Mouse (Mus musculus): ENCODE data around the gene Phgr1.
A peak's percentile ranks its signal among the peaks of the same experiment; 100 is the strongest.

The Phgr1 gene

DNA sequence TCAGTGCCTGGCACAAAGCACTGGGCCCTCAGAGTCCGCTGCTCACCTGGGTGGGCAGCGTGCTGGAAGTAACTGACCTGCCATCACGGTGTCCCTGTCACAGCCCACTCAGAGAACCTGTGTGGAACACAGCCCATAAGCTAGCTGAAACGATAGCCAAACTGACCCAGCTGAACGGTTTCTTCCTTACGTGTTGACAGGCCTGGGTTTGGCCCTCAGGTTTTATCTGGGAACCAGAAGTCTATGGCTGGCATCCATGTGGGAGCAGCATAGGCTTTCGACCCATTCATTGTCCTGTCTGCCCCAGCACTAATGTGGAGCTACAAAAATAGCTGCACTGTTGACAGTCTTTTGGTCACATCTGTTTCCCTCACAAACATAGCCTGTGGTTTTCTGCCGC lies 22.1 kb upstream of the Phgr1 start:
- no peak for DNase-seq (ENCODE audit: extremely low spot score)

DNA sequence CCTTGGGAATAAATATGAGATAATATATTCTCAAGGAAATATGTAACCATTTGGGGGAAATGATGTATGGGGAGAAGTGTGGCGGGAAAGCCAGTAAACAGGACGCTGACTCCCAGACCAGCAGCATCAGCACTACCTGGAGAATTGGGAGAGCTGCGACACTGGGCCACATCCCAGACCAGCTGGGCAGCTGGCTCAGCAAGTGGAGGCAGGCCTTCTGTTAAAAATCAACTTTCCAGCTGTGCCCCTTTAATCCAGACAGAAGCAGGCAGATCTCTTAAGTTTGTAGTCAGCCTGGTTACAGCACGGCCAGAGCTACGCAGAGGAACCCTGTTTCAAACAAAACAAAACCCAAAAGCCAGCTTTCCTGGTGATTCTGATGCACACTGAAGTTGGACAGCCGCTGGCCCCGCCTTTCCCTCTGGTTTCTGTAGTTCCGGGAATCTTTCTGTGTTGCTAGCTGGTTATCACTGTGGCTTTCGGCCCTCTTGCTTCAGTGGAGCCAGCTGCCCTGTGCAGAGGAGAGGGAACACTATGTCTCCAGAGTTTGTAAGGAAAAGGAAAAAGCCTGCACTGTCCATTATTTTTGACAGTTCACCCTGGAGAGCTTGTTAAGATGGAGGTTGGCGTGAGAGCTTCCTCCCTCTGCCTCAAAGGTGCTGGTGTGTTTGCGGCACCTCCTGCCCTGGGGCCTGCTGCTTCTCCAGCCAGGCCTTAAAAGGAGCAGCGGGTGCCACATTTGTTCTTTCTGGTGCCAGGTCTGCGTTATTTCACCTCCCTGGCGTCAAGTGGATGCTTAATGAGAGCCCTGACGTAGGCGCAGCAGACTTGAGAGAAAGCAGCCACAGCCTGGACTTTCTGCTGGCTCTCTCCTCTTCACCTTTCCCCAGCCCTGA lies 20.4 kb upstream of the Phgr1 start:
- no peak for DNase-seq (ENCODE audit: extremely low spot score)

DNA sequence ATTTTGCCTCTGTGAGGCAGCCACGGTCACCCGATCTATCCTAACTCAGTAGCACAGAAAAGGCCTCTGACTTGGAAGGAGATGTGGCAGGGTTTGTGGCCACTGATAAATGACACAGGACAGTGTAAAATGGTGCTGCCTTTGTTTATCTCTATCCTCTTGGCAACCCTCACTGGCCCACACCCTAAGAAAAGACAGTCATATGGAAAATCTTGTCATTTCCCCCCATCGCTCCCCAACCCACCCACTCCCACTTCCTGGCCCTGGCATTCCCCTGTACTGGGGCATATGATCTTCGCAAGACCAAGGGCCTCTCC lies 19.8 kb upstream of the Phgr1 start:
- no peak for DNase-seq (ENCODE audit: extremely low spot score)

DNA sequence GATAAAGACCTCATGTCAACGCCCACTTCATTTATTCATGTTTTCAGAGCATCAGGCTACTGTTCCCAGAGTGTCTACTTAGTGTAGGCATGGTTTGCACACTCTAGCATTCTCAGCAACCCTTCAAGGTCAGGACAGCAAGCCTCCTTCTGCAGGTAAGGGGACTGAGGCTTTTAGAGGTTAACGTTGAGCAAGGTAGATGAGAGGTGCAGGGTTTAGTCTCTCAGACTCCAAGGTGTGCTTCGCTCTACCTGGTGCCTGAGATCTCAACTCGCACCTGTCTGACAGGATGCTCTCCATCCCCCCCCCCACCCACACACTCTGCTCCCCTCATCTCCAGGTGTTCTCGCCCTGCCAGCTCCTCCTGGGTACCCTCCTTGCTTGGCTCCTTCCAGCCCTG lies 18.4 kb upstream of the Phgr1 start:
- no peak for DNase-seq (ENCODE audit: extremely low spot score)

DNA sequence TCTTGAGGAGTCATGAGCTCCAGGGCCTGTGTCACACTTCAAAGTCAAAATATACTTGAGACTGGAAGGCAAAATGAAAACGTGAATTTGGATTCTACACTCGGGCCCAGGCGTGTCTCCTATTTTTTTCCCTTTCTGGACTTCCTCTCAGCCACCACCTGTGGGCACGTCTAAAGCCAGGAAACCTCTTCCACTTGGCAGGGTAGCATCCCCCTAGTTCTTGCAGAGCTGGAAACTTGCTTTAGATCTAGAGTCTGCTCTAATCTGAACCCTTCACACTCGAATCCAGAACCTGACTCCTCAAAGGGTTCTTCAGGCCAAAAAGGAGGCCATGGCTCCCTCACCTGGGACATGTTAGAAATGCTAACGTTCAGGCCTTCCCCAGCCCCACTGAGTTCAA lies 17.2 kb upstream of the Phgr1 start:
- DNase-seq (ENCODE audit: extremely low spot score) = no peak

DNA sequence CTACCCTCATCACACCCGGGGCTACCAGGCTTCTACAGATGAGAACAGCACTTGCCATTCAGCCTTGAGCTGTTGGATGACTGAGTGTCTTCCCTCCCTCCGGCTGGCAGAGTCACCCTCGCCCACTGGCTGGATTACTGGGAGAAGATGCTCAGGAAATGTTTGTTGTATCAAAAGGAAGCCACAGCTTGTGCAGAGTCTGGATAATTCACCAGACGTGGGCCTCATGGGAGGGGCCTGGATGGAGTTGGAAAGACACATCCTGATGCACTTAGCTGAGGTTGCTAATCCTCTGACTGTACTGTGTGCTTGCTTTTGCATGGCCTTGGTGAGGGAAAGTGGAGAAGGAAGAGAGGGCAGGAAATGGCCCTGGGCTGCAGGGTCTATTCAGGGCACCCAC lies 16.5 kb upstream of the Phgr1 start:
- DNase-seq (ENCODE audit: extremely low spot score) = no peak

DNA sequence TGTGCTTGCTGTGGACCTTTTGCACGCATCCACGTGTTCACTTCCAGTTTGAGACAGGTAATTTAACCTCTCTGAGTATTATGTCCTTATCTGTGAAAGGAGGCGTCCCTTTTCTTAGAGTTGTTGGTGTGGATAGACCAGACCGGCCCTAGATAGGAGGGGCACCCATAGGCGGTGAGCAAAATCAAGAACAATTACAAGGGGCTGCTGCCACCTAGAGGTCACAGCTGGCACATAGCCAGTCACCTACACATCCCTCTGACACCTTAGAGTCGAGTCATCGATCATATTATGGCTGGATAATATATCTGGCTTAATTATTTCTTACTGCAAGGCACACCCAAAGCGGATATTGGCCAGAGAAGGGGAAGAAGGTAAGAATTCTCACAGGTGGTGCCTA lies 12.7 kb upstream of the Phgr1 start:
- peak; percentile 61 for DNase-seq (ENCODE audit: extremely low spot score)

DNA sequence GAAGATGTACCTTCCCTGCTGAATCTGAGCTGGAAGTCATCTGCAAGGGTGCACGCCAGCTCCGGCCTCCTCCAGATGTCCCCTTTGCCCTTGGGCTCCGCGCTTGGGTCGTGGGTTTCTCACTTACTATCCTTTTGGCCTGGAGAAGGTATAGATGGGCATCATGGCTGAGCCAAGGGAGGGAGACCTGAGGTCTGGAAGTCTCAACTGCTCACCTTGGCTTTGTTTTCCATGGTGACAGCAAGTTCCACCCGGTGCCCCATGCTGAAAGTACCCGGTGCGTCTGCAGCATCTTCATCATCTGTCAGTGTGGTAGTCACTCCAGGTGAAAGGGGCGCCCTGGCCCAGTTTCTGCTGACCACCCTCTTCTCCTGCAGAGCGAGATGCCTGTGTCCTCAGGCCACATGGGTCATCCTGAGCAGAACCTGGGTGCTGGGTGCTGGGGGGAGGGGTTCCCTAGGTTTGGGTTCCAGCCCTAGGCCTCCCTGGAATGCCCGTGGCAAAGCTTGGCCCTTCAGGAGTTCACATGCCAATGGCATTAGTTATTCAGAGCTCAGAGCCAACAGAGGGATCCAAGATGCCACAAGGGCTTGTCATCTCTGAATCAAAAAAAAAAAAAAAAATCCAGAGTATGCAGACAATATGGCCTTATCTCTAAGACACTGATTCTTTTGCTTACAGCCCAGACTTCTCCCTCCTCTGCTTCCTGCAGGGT lies 12.1 kb upstream of the Phgr1 start:
- DNase-seq (ENCODE audit: extremely low spot score) = no peak

DNA sequence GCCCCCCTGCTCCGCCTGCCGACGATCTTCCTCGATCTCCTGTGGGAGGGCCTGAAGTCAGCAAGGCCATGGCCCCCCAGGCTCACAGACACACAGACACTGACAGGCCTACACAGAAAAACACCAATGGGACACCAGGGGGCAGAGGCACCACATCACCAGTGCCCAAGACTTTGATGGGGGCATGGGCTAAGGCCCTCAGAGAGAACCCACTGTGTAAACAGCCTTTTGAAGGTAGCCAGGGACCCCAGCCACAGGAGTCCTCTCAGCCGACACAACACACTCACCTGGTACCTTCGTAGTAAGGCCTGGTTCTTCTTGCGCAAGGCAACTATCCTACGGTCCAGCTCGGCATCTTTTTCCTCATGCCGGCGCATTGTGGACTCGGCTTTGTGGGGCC lies 11.2 kb upstream of the Phgr1 start:
- DNase-seq (ENCODE audit: extremely low spot score) = no peak

DNA sequence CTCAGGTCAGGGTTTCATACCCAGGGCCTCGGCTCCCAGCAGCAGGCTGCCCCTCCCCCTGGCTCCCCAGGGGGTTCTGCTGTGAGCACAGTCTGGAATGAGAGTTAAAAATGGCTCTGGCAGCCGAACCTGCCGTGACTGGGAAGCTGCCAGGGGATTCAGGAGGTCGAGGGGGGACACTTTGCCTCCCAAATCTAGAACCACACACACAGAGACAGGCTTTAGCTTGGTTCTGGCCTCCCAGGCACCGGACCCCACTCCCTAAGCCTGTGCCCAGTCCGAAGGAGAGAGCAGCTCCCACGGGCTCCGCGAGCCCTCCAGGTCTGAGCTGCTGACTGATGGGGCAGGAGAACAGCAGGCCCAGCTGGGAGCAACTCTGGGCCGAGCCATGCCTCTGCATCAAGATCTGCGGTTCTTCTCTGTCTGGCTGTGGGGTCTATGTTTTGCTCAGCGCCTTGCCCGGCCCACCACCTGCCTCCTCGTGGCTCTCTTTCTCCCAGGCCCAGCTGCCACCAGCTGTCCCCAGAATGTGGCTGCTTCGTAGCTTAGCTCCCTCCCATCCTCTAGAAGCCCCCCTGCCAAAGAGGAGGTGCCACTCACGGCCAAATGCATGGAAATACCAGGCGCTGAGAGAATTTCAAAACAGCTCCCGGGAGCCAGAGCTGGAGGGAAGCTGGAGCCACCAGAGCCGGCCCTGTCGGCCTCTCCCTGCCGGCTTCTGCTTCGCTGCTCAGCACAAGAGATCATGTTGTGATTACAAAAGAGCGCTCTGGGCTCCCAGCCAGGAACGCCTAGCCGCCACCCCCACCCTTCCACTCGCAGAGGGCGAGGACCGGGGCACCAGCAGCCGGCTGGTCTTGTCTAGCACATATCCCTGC lies 10.4 kb upstream of the Phgr1 start, which contains the start of gene Ccdc9b:
Gene Ccdc9b, minus strand, starts transcription at position 756 of the 878 bp plus-strand sequence.
- DNase-seq (ENCODE audit: extremely low spot score) = peak; percentile 60

DNA sequence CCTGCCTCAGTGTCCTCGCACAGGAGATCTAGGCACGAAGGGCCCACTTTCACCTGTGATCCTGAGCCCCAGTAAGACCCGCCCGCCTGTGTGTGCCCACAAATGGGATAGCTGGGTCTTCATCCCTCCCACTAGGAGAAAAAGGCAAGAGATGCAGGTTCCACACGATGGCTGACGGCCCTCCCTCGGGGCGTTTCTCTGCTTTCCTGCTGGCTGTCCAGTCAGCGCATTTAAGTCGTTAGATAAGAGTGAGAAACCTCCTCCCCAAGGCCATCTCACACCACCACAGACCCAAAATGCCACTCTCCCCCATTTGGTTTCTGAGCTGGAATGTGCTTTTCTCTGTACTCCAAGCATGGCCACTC lies 9.8 kb upstream of the Phgr1 start:
- DNase-seq (ENCODE audit: extremely low spot score) = no peak

DNA sequence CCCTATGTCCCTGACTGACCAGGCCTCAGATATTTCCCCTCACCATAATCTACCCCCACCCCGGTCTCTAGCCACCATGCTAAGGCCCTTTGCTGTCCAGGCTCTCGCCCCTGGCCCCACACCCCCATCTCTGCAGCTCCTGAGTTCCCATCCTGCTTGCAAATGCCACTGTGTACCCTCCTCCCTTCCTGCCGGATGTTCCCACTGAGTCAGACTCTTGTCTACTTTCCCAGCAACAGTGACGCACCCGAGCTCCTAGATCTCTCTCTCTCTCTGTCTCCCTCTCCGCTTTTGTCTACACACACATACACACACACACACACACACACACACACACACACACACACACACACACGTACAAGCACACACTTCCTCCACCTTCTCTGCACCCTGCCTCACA lies 9.1 kb upstream of the Phgr1 start:
- no peak for DNase-seq (ENCODE audit: extremely low spot score)

DNA sequence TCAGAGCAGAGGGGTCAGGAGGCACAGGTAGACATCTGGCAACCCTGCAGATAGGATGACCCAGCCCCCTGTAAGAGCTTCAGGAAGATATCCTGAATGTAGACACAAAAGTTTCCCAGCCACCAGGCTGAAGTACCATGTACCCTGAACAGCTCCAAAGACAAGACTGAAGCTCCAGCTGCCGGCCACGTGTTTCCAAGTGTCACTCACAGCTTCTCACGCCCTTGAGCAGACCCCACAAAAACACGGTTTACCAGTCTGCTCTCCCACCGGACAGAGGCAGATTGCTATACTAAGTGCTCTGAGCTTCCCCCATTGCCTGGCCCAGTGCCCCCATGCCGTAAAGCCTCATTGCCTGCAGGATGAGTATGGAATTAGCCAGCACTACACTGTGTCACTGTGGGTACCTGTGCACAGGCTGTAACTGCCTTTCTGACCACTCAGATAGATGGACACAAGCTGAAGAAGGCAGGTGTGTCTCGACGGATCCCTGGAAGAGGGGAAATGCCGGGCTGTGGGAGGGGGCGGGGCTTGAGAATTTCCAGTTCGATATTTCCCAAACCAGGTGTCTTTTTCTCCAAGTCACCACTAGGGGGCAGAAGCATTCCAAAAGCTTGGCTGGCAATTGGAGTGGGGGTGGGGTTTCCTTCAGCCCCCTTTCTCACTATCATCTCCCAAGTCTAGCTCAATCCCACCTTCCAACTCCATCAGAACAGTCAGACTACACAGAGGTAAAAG lies 8.3 kb upstream of the Phgr1 start:
- peak; percentile 67 for DNase-seq (ENCODE audit: extremely low spot score)

DNA sequence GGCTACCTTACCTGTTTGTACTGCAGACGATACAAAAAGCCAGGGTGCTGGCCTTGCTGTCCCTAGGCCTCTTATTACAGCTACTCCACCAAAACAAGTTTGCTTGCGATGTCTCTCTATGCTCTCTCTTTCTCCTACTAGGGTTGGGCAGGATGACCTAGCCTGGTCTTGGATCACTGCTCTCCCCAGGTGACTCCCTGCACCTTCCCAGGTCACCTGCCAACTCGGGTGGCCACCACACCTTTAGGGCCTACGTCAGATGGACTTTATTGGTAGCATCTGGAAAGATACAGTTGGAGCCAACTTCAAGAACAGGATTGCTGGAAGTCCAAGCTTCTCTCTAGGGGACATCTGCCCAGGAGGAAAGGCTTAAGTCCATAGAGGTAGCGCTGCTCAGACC lies 7.7 kb upstream of the Phgr1 start:
- no peak for DNase-seq (ENCODE audit: extremely low spot score)

DNA sequence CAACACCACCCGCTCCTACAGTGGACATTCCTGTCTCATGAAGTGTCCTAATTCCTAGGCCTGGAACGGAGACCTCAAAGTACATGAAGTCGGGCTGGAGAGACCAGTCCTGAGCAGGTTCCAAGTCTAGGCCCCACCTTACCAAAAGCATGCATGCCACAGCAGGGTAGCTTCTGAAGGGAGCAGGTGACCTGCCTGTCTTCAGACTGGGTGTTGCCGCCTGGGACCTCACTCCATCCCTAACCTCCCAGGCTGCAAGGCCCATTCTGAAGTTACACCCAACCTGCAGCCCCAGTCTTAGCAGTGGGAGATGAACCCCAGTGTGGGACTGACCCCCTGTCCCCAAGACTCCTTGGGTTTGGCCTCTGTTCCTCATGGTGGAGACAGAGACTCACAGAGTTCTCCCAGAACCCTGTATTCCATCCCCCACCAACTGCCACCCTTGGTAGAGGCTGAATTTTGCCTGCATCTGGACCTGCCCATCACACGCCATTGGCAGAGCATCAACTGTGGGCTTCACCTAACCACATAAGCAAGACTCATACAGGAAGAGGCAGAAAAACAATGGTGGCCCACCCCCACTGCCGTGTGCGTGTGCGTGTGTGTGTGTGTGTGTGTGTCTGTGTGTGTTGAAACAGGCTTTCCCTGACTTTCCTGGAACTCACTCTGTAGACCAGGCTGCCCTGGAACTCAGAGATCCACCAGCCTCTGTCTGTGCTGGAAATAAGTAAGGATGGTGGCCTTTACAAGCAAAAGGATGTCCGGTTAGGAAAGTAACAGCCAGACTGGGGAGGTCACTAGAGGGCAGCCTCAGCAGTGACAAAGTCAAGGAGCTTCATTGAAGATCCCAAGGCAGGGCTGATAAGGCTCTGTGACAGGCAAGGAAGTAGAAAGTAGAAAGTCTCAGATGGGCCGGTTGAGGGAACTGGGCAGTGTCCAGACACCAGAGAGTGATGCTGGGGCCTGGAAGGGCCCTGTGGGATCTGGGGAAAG lies 6.2 kb upstream of the Phgr1 start:
- DNase-seq (ENCODE audit: extremely low spot score) = no peak

DNA sequence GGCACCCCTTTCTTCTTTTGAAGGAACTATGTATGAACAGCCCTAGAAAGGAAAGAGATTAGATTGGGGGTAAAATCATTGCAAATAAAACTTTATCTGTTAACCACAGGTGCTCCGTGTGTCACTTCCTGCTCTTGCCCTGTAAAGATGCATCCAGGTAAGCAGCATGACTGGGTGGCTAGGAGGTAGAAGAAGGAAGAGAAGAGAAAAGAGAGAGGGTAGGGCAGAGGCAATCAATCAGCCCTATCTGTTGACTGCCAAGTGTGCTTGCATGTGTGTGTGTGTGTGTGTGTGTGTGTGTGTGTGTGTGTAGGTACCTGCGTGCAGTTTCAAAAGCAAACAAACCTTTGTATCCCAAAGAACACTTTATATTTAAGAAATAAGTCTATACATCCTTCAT lies 2.0 kb downstream of the Phgr1 start:
- DNase-seq (ENCODE audit: extremely low spot score) = no peak

DNA sequence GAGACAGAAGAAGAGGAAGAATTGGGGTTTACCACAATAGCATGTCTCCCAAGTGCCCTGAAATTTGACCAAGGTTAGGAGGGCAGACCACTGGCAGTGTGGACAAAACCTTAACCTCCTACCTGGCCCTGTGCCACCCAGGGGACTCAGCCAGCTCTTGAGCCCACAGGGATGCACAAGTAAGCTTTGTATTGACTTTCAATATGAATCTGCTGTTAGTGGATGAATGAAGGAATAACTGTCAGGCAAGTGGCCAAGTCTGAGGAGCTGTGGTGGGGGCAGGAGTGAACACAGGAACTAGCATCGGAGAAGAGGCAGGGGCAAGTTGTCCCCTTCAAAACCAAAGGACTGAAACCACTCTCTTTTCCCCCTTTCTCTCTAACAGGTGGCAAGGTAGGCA lies 2.8 kb downstream of the Phgr1 start:
- no peak for DNase-seq (ENCODE audit: extremely low spot score)

DNA sequence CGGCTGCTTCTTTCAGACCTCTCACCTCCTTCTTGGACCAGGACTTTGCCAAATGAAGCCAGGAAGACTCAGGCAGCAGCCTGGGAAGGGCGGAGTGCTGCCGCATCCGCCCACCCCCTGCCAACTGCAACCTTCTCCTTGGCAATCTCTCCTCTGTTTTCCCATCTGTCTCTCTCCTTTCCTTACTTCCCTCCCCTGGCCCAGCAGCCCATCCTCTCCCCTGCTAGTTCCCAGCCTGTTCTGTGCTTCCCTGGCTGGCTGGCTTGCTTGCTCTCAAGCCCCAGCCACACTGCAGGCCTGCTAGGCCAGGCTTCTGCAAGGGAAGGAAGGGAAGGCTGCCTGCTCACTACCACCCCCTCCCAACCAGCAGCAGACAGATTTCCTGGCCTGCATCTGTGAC lies 3.3 kb downstream of the Phgr1 start:
- no peak for DNase-seq (ENCODE audit: extremely low spot score)

DNA sequence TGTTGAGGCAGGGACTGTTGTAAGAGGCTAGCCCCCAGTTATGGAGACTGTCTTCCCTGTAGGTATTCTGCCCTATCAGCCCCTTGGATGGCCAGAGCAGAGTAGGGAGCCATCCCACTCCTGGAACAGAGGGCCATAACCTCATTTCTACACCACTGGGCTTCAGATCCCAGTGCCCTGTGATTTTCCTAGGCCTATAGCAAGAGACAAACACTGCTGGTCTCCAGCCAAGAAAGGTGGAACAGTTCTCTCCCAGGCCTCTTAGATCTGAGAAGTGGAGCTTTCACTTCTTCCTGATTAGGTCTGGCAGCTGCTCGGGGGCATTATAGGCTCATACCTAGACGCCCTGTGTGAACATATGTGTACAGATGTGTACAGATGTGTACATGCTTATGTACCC lies 3.7 kb downstream of the Phgr1 start:
- no peak for DNase-seq (ENCODE audit: extremely low spot score)

DNA sequence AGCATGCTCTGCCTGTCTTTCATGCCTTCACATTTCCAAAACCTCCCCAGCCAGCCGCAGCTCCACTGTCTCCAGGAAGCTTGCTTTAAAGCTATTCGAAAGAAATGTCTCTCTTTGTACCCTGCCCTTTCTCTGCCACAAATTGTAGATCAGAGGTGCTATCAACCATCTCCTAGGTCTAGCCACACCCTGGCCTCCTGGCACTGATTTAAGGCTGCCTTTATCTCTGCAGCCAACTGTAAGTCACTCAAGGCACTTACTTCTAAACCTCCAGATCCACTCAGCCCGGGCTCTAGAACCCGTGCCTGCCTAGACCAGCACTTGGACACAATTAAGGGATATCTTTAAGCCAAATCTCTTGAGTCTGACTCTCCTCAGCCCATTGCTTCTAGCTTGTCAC lies 5.8 kb downstream of the Phgr1 start:
- no peak for DNase-seq (ENCODE audit: extremely low spot score)

DNA sequence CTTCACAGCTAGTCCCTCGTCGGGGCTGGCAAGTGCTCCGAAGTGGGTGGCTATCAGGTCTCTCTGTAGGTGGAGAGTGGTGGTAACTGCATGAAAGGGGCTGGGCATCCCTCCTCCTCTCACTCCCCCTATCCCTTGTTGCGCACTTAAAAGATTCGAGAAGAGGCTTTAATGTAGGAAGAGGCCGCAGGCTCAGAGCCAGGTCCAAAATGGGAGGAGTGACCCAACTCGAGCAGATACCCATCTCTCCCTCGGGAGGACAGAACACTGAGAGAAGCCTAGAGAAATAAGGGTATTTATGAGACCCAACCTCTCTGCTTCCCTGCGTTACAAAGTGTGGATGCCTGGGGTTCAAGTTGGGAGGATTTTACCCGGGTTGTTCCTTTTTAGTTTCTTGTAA lies 6.5 kb downstream of the Phgr1 start:
- peak; percentile 19 for DNase-seq (ENCODE audit: extremely low spot score)

All from embryo, embryonic 9.5 days (tissue).